Mouse (Mus musculus): ENCODE data around the gene Hamp2. TPM values are rescaled to one million over a fixed set of nuclear protein-coding genes. Genes with fewer than 3 reads are reported as not detected.
A peak's percentile ranks its signal among the peaks of the same experiment; 100 is the strongest.

The Hamp2 gene
- polyA plus RNA-seq, 1 experiment from 2014 or later, result not detected

- no peaks in the 10 kb centered on the region for H3K9me3 ChIP-seq (replicated peaks)
- no peak overlapping the region for H3K27ac ChIP-seq
- WGBS, result 80% methylated on average over 14 of the region's 14 CpGs
- no peak overlapping the region for H3K4me2 ChIP-seq
- ATAC-seq (replicated peaks; ENCODE audit: low FRiP score), result no peak
- H3K4me1 ChIP-seq, result peaks cover 1% of the 10 kb centered on the region; the same call in 1 of the 2 replicates
- H3K36me3 ChIP-seq, result no peaks in the 10 kb centered on the region
- H3K4me3 ChIP-seq (replicated peaks), result no peak overlapping the region
- no peaks in the 10 kb centered on the region for H3K27me3 ChIP-seq
- H3K9ac ChIP-seq, result no peak overlapping the region
These were observed 36.8 kb downstream of the Hamp2 start for GRCm38 (mm10) chr7:30887568-30888188.

GRCm38 (mm10) chr7:30886852-30887251, 37.6 kb downstream of the Hamp2 start:
- Histone ChIP-seq H3K27me3 (no peaks in the 10 kb centered on the region), H3K36me3 (no peaks in the 10 kb centered on the region), H3K4me3 (replicated peaks) (no peak overlapping the region), H3K9ac (no peak overlapping the region), H3K9me3 (replicated peaks) (no peaks in the 10 kb centered on the region), H3K27ac (no peak overlapping the region), H3K4me1 (no peaks in the 10 kb centered on the region), H3K4me2 (no peak overlapping the region)
- no peak for ATAC-seq (replicated peaks; ENCODE audit: low FRiP score)
- WGBS, result 92% methylated on average over 4 of the region's 4 CpGs

GRCm38 (mm10) chr7:30884047-30884446, 40.4 kb downstream of the Hamp2 start:
- Histone ChIP-seq H3K4me2 (no peak overlapping the region), H3K27me3 (no peaks in the 10 kb centered on the region), H3K36me3 (no peaks in the 10 kb centered on the region), H3K4me1 (no peaks in the 10 kb centered on the region), H3K27ac (no peak overlapping the region), H3K4me3 (replicated peaks) (no peak overlapping the region), H3K9me3 (replicated peaks) (no peaks in the 10 kb centered on the region), H3K9ac (no peak overlapping the region)
- ATAC-seq (replicated peaks; ENCODE audit: low FRiP score), result no peak

- no peaks in the 10 kb centered on the region for H3K4me1 ChIP-seq
- H3K4me2 ChIP-seq, result no peak overlapping the region
- 75% methylated on average over 3 of the region's 3 CpGs for WGBS
- H3K9me3 ChIP-seq (replicated peaks), result no peaks in the 10 kb centered on the region
- H3K27me3 ChIP-seq, result no peaks in the 10 kb centered on the region
- ATAC-seq (replicated peaks; ENCODE audit: low FRiP score), result no peak
- no peak overlapping the region for H3K4me3 ChIP-seq (replicated peaks)
- H3K9ac ChIP-seq, result no peak overlapping the region
- no peaks in the 10 kb centered on the region for H3K36me3 ChIP-seq
- no peak overlapping the region for H3K27ac ChIP-seq
These were observed 43.1 kb downstream of the Hamp2 start for GRCm38 (mm10) chr7:30881367-30881766.

DNA sequence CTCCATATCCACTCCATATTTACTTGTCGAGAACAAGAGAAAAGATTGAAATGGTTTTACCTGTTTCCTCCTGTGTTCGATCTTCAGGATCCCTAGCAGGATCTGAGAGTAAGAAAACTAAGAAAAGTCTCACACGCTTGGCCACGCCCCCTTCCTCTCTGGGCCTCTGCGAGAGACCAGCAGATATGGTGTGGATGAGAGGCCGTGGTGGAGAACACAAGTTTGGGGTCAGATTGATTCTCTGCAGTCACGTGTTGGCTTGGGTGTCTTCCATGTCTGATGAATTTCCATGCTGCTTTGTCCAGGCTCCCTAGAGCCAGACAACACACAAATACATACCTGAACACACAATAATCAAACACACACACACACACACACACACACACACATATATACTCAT, 44.3 kb downstream of the Hamp2 start, which contains the start of gene Cd22:
Cd22 (minus strand) TSS at position 167 of the 400 bp plus-strand sequence.
- H3K4me2 ChIP-seq, result no peak within 1 kb of the TSS
- H3K9ac ChIP-seq, result no peak within 1 kb of the TSS
- WGBS, result 61% methylated on average over 7 of the region's 7 CpGs
- no peaks in the 10 kb centered on the region for H3K4me1 ChIP-seq
- H3K27ac ChIP-seq, result no peak within 1 kb of the TSS
- H3K4me3 ChIP-seq (replicated peaks), result no peak within 1 kb of the TSS
- ATAC-seq (replicated peaks; ENCODE audit: low FRiP score), result no peak
- H3K36me3 ChIP-seq, result no peaks in the 10 kb centered on the region
- no peaks in the 10 kb centered on the region for H3K27me3 ChIP-seq
- H3K9me3 ChIP-seq (replicated peaks), result no peaks in the 10 kb centered on the region

- ATAC-seq (replicated peaks; ENCODE audit: low FRiP score), result no peak
- Histone ChIP-seq H3K9me3 (replicated peaks) (no peaks in the 10 kb centered on the region), H3K9ac (no peak overlapping the region), H3K4me2 (no peak overlapping the region), H3K4me3 (replicated peaks) (no peak overlapping the region), H3K36me3 (no peaks in the 10 kb centered on the region), H3K4me1 (no peaks in the 10 kb centered on the region), H3K27ac (no peak overlapping the region), H3K27me3 (no peaks in the 10 kb centered on the region)
- 82% methylated on average over 6 of the region's 6 CpGs for WGBS
These were observed 45.5 kb downstream of the Hamp2 start for GRCm38 (mm10) chr7:30878950-30879349.

- Histone ChIP-seq H3K36me3 (no peaks in the 10 kb centered on the region), H3K4me2 (peak overlapping the region; percentile 43), H3K4me1 (no peaks in the 10 kb centered on the region), H3K9ac (no peak overlapping the region), H3K27ac (no peak overlapping the region), H3K27me3 (no peaks in the 10 kb centered on the region), H3K4me3 (replicated peaks) (no peak overlapping the region), H3K9me3 (replicated peaks) (no peaks in the 10 kb centered on the region)
- 20% methylated on average over 15 of the region's 15 CpGs for WGBS
- no peak; the same call in 1 of the 2 replicates for ATAC-seq (replicated peaks; ENCODE audit: low FRiP score)
These were observed 51.4 kb downstream of the Hamp2 start for GRCm38 (mm10) chr7:30873083-30873482.

Other genes with a start within 250 kb of the Hamp2 start
- gene 2200002J24Rik, start 225.8 kb downstream of the Hamp2 start, polyA plus RNA-seq (2015; fragmentation: Nextera tagmentation; extraction: Ambion mirVana), result 0.58 TPM in 1 of 2 replicates, not detected in the other
- 1.3 and 1.5 TPM in 2 replicates for gene Atp4a, start 212.5 kb downstream of the Hamp2 start, polyA plus RNA-seq (2015; fragmentation: Nextera tagmentation; extraction: Ambion mirVana)
- 180 and 192 TPM in 2 replicates for gene Tmem147, start 195.1 kb downstream of the Hamp2 start, polyA plus RNA-seq (2015; fragmentation: Nextera tagmentation; extraction: Ambion mirVana)
- 0.35 and 0.68 TPM in 2 replicates for gene Gapdhs, start 181.0 kb downstream of the Hamp2 start, polyA plus RNA-seq (2015; fragmentation: Nextera tagmentation; extraction: Ambion mirVana)
- 2.2 and 2.6 TPM in 2 replicates for gene Sbsn, start 173.2 kb downstream of the Hamp2 start, polyA plus RNA-seq (2015; fragmentation: Nextera tagmentation; extraction: Ambion mirVana)
- gene Dmkn, start 160.9 kb downstream of the Hamp2 start, polyA plus RNA-seq (2015; fragmentation: Nextera tagmentation; extraction: Ambion mirVana), result 1.3 and 7.7 TPM in 2 replicates
- 5.8 and 26.9 TPM in 2 replicates for gene Krtdap, start 136.8 kb downstream of the Hamp2 start, polyA plus RNA-seq (2015; fragmentation: Nextera tagmentation; extraction: Ambion mirVana)
- 0.19 and 0.49 TPM in 2 replicates for gene Ffar2, start 100.9 kb downstream of the Hamp2 start, polyA plus RNA-seq (2015; fragmentation: Nextera tagmentation; extraction: Ambion mirVana)
- gene Ffar3, start 68.5 kb downstream of the Hamp2 start, polyA plus RNA-seq (2015; fragmentation: Nextera tagmentation; extraction: Ambion mirVana), result 0.22 and 0.88 TPM in 2 replicates
- gene Ffar1, start 63.1 kb downstream of the Hamp2 start, polyA plus RNA-seq (2015; fragmentation: Nextera tagmentation; extraction: Ambion mirVana), result not detected in 2 replicates
- 0.12 and 0.19 TPM in 2 replicates for gene Cd22, start 44.3 kb downstream of the Hamp2 start, polyA plus RNA-seq (2015; fragmentation: Nextera tagmentation; extraction: Ambion mirVana)
- gene Mag, start 9.8 kb downstream of the Hamp2 start, polyA plus RNA-seq (2015; fragmentation: Nextera tagmentation; extraction: Ambion mirVana), result 0.39 and 0.61 TPM in 2 replicates
- gene Hamp, start 19.4 kb upstream of the Hamp2 start, polyA plus RNA-seq (2015; fragmentation: Nextera tagmentation; extraction: Ambion mirVana), result not detected in 2 replicates
- gene Usf2, start 32.1 kb upstream of the Hamp2 start, polyA plus RNA-seq (2015; fragmentation: Nextera tagmentation; extraction: Ambion mirVana), result 25.0 and 25.3 TPM in 2 replicates
- 62.7 and 62.8 TPM in 2 replicates for gene Lsr, start 48.8 kb upstream of the Hamp2 start, polyA plus RNA-seq (2015; fragmentation: Nextera tagmentation; extraction: Ambion mirVana)
- gene Fam187b, start 49.1 kb upstream of the Hamp2 start, polyA plus RNA-seq (2015; fragmentation: Nextera tagmentation; extraction: Ambion mirVana), result 5.8 and 6.8 TPM in 2 replicates
- 30.6 and 35.0 TPM in 2 replicates for gene Fxyd5, start 117.8 kb upstream of the Hamp2 start, polyA plus RNA-seq (2015; fragmentation: Nextera tagmentation; extraction: Ambion mirVana)
- 8.2 and 11.2 TPM in 2 replicates for gene Fxyd7, start 126.8 kb upstream of the Hamp2 start, polyA plus RNA-seq (2015; fragmentation: Nextera tagmentation; extraction: Ambion mirVana)
- gene Fxyd1, start 132.5 kb upstream of the Hamp2 start, polyA plus RNA-seq (2015; fragmentation: Nextera tagmentation; extraction: Ambion mirVana), result 50.8 and 57.9 TPM in 2 replicates
- 0.34 and 0.44 TPM in 2 replicates for gene Lgi4, start 134.7 kb upstream of the Hamp2 start, polyA plus RNA-seq (2015; fragmentation: Nextera tagmentation; extraction: Ambion mirVana)
- gene Fxyd3, start 152.0 kb upstream of the Hamp2 start, polyA plus RNA-seq (2015; fragmentation: Nextera tagmentation; extraction: Ambion mirVana), result 14.3 and 14.8 TPM in 2 replicates
- 40.6 and 45.0 TPM in 2 replicates for gene Hpn, start 190.6 kb upstream of the Hamp2 start, polyA plus RNA-seq (2015; fragmentation: Nextera tagmentation; extraction: Ambion mirVana)
- gene Scn1b, start 202.3 kb upstream of the Hamp2 start, polyA plus RNA-seq (2015; fragmentation: Nextera tagmentation; extraction: Ambion mirVana), result 1.4 and 2.0 TPM in 2 replicates
- 60.6 and 69.5 TPM in 2 replicates for gene Gramd1a, start 231.2 kb upstream of the Hamp2 start, polyA plus RNA-seq (2015; fragmentation: Nextera tagmentation; extraction: Ambion mirVana)

All from kidney, embryonic 15.5 days (tissue).